Mouse (Mus musculus) kidney, adult 2 months (tissue): ENCODE results near the gene Ak2.

Experiments used
- CTCF ChIP-seq: fragments of 200-500 bp; conservative IDR thresholded peaks from 2 replicates; pipeline ENCODE4 v1.5.1; 2011; ENCODE audit warnings: low read depth, mild to moderate bottlenecking, control low read depth, low read length, moderate library complexity, mixed read lengths; ENCODE audit not compliant: insufficient read depth, insufficient read length
- POLR2A ChIP-seq: fragments of 200-500 bp; IDR thresholded peaks from one replicate; pipeline ENCODE4 v1.6.1; 2011; ENCODE audit warnings: low read depth, low read length, control low read depth

- TF ChIP-seq CTCF (no peak), POLR2A (no peak)
Measured at GRCm38 (mm10) chr4:129049306-129050011, 57.7 kb downstream of the Ak2 start.
